Mouse (Mus musculus) testis, postnatal 10 days (tissue): ENCODE results near the gene Pde4c.

Source experiments
- DNase-seq: peaks from one replicate; pipeline ENCODE4 v3.0.0; 2021; ENCODE audit warnings: low spot score

Pde4c gene

GRCm38 (mm10) chr8:70752000-70752764 lies 28.7 kb downstream of the Pde4c start:
- DNase-seq, result peak; percentile 86

GRCm38 (mm10) chr8:70753151-70753550 lies 29.6 kb downstream of the Pde4c start:
- DNase-seq, result peak; percentile 86

- DNase-seq, result peak; percentile 94
Measured at GRCm38 (mm10) chr8:70754043-70754870, 30.7 kb downstream of the Pde4c start, which contains the start of gene Rab3a. Gene Rab3a, plus strand, starts transcription at chr8:70754679.

- DNase-seq, result peak; percentile 84
Measured at GRCm38 (mm10) chr8:70754871-70755660, 31.5 kb downstream of the Pde4c start.

GRCm38 (mm10) chr8:70755661-70756475 lies 32.3 kb downstream of the Pde4c start:
- DNase-seq, result peak; percentile 48

GRCm38 (mm10) chr8:70756476-70757040 lies 33.0 kb downstream of the Pde4c start:
- DNase-seq, result no peak

GRCm38 (mm10) chr8:70757523-70758307 lies 34.2 kb downstream of the Pde4c start:
- DNase-seq, result peak; percentile 55

- no peak for DNase-seq
Measured at GRCm38 (mm10) chr8:70758308-70758615, 34.7 kb downstream of the Pde4c start.

GRCm38 (mm10) chr8:70758616-70759561 lies 35.4 kb downstream of the Pde4c start:
- DNase-seq, result peak; percentile 65

GRCm38 (mm10) chr8:70760350-70760749 lies 36.8 kb downstream of the Pde4c start:
- DNase-seq, result no peak

- DNase-seq, result peak; percentile 92
Measured at GRCm38 (mm10) chr8:70760775-70761406, 37.4 kb downstream of the Pde4c start, which contains the start of gene Mpv17l2. Gene Mpv17l2, minus strand, starts transcription at chr8:70760946.

GRCm38 (mm10) chr8:70762118-70762517 lies 38.6 kb downstream of the Pde4c start:
- DNase-seq, result no peak

GRCm38 (mm10) chr8:70763354-70763753 lies 39.8 kb downstream of the Pde4c start:
- DNase-seq, result peak; percentile 83

- DNase-seq, result no peak
Measured at GRCm38 (mm10) chr8:70764026-70764425, 40.5 kb downstream of the Pde4c start.

- DNase-seq, result no peak
Measured at GRCm38 (mm10) chr8:70764676-70765075, 41.2 kb downstream of the Pde4c start.

GRCm38 (mm10) chr8:70765329-70765728 lies 41.8 kb downstream of the Pde4c start:
- no peak for DNase-seq

- peak; percentile 68 for DNase-seq
Measured at GRCm38 (mm10) chr8:70765838-70766570, 42.5 kb downstream of the Pde4c start.
